Mouse (Mus musculus): ENCODE results near the gene Ankrd33. TPM values are rescaled to one million over a fixed set of nuclear protein-coding genes. Genes with fewer than 3 reads are reported as not detected.

Gene Ankrd33
- 0.12 TPM in 1 of 2 replicates, not detected in the other for polyA plus RNA-seq (2015; fragmentation: Nextera tagmentation; extraction: Ambion mirVana)

DNA sequence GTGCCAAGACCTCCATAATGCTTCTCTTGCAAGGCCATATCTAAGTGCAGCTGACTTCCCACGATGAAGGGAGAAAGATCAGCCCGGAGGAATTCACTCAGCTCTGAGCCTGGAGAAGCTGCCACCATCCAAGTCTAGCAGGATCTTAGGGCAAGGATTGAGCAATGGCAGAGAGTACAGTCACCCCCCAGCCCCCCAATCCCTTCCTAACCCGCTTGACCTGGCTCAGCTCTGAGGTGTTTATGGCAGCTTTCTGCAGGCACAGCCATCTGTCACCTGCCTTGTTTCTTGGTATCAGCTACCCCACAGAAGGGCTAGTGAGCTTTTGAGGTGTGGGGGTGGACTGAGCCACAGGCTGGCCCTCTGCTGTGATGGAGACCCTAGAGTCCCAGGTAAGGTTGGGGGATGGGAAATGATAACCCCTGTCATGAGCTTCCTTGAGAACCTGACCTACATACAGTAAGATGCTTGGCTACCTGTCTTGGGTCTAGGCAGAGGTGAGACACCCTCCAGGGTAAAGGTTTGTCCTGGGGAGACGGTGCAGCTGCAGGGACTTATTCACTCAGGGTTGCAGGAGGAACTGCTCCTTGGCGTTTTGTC, at the start of gene Ankrd33:
Ankrd33 (plus strand) TSS at position 245 of the 600 bp plus-strand sequence.

DNA sequence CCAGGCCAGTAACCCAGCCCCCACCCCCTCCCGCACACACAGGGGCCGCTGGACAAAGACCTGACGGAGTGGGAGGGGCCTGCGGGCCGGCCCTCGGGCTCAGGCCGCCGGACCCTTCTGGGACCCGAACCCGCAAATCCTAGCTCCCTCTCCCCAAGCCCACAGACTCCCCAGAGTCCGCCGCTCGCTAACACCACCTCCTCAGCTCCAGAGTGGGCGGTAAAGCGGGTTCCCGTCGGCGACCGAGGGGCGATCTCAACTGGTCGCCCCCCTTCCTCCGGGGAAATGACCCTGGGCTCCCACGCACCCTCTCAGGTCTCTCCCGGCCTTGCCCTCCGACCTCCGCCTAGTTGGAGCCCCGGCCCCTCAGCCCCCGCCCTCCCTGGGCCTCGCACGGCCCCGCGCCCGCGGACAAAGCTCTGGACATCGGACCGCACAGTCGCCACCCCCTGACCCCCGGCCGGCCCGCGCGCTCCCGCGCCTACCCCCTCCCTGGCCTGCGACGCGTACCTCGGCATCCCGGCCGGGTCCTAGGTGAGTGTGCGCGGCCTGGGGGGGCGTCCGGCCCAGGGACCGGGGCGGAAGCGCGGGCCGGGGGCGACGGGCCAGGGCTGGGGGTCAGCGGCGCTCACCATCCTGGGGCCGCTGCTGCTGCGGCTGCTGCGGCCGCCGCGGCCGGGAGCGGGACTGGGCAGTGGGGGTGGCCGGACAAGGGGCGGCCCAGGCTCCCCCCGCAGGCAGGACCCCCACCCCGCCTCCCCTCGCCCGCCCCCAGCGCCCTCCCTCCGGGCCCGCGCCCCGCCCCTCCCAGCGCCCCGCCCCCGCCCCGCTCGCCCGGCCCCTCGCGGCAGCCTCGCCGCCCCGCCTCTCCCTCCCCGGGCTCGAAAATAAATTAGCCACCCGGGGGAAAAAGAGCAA, 37.5 kb upstream of the Ankrd33 start, which contains the start of gene Fignl2:
Fignl2 (minus strand) TSS at position 755 of the 918 bp plus-strand sequence.

DNA sequence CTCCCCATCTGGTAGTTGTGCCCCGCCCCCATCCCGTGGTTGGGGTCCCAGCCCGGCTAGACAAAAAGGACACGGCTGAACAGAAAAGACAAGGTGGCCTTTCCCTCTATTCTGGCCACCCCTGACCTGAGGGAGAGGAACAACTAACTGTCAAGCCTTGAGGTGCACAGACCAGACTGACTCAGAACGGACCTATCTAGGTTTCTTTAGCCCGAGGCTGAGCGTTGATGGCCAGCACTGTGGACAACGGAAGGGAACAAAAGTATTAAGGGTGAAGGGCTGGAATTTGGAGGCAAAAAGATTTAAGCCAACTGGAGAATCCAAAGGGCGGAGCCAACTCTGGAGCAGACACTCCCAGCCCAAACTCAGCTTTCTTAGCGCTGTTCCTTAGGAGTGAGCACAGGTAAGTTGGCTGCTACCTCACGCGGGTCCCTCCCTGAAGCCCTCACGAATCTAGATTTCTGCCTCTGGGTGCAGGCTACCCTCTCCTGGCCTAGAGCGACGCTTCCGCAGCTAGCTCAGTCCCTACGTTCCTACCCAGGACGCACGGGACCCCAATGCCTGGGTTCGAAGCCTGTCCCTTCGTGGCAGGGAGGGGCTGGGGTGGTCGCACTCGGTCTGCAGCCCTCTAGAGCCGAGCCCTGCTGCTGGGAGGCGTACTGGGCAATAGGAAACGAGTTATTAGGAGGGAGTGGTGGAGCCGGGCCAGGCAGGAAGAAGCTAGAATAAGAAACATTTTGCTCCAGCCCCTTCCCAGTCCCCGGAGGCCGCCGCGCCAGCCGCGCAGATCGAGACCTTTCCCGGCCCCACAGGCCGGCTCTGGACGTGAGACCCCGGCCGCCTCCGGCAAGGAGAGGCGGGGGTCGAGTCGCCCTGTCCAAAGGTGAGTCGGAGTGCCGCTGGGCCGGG, 12.9 kb downstream of the Ankrd33 start, which contains the start of gene Acvrl1:
Acvrl1 (plus strand) TSS at position 342 of the 909 bp plus-strand sequence.

Other genes starting within 250 kb of the Ankrd33 start
- gene Scn8a, start 245.9 kb upstream of the Ankrd33 start, polyA plus RNA-seq (2015; fragmentation: Nextera tagmentation; extraction: Ambion mirVana) = 5.0 and 6.3 TPM in 2 replicates
- gene Gm47841, start 68.4 kb upstream of the Ankrd33 start, polyA plus RNA-seq (2015; fragmentation: Nextera tagmentation; extraction: Ambion mirVana) = 0.17 TPM in 1 of 2 replicates, not detected in the other
- gene Fignl2, start 37.2 kb upstream of the Ankrd33 start, polyA plus RNA-seq (2015; fragmentation: Nextera tagmentation; extraction: Ambion mirVana) = 0.20 and 0.39 TPM in 2 replicates
- 12.3 and 14.4 TPM in 2 replicates for gene Acvrl1, start 12.8 kb downstream of the Ankrd33 start, polyA plus RNA-seq (2015; fragmentation: Nextera tagmentation; extraction: Ambion mirVana)
- gene Acvr1b, start 58.3 kb downstream of the Ankrd33 start, polyA plus RNA-seq (2015; fragmentation: Nextera tagmentation; extraction: Ambion mirVana) = 3.5 and 3.7 TPM in 2 replicates
- 8.4 and 9.1 TPM in 2 replicates for gene Grasp, start 108.4 kb downstream of the Ankrd33 start, polyA plus RNA-seq (2015; fragmentation: Nextera tagmentation; extraction: Ambion mirVana)
- 15.7 and 19.6 TPM in 2 replicates for gene Nr4a1, start 138.5 kb downstream of the Ankrd33 start, polyA plus RNA-seq (2015; fragmentation: Nextera tagmentation; extraction: Ambion mirVana)
- 78.4 and 85.0 TPM in 2 replicates for gene Atg101, start 168.5 kb downstream of the Ankrd33 start, polyA plus RNA-seq (2015; fragmentation: Nextera tagmentation; extraction: Ambion mirVana)
- 7.3 and 18.0 TPM in 2 replicates for gene 6030408B16Rik, start 177.5 kb downstream of the Ankrd33 start, polyA plus RNA-seq (2015; fragmentation: Nextera tagmentation; extraction: Ambion mirVana)